Mouse (Mus musculus) lung, postnatal 0 days (tissue): ENCODE data around the gene Gm45521.
A peak's percentile ranks its signal among the peaks of the same experiment; 100 is the strongest.

Experiments
- CTCF ChIP-seq: IDR thresholded peaks from 2 replicates; pipeline ENCODE4 v1.5.1; 2016; ENCODE audit warnings: antibody characterized with exemption, mild to moderate bottlenecking
- EP300 ChIP-seq: IDR thresholded peaks from 2 replicates; pipeline ENCODE4 v1.6.1; 2016; ENCODE audit warnings: antibody characterized with exemption, mild to moderate bottlenecking, control low read depth

- no peak for TF ChIP-seq CTCF
- TF ChIP-seq EP300 = peak; percentile 63
Observed at GRCm38 (mm10) chr14:7919921-7920320, 37.2 kb upstream of the Gm45521 start.
